Mouse (Mus musculus) embryo, embryonic 10 days (tissue): ENCODE data around the gene Tent4b.

Experiments used
- DNase-seq: peaks from one replicate; pipeline ENCODE4 v3.0.0-alpha.2; 2015; ENCODE audit warnings: low spot score

Tent4b gene

DNA sequence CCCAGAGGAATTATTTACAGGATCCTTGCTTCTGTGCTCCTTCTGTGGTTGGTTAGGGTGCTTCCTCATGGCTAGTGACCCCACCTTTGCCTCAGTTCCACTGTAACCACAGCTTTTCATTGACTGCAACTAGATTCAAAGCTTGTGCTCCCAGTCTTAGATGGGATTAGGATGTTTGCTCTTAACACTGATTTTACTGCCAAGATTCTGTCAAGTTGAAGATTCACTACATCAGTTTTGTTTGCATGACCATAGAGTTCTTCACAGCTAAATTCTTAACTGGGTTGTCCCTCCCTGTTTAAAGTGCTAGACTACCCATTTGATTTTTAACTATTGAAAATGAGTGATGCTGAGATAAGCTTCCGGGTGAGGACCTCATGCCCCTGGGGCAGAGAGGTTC is 29.3 kb downstream of the Tent4b start:
- no peak for DNase-seq

DNA sequence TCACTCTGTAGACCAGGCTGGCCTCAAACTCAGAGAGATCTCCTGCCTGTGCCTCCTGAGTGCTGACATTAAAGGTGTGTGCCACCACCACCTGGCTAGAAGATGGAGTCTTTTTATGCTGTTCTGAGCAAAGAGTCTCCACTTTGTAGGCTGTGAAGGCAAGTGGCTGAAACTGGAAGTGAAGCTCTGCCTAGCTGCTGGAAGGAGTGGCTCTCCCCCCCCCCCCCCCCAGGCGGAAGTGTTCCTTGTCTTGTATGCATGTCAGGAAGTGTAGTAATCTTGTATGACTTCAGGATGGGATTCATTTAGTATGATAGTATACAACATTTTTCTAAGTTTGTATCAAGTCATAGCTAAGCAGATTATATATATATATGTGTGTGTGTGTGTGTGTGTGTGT is 29.8 kb downstream of the Tent4b start:
- DNase-seq, result no peak

DNA sequence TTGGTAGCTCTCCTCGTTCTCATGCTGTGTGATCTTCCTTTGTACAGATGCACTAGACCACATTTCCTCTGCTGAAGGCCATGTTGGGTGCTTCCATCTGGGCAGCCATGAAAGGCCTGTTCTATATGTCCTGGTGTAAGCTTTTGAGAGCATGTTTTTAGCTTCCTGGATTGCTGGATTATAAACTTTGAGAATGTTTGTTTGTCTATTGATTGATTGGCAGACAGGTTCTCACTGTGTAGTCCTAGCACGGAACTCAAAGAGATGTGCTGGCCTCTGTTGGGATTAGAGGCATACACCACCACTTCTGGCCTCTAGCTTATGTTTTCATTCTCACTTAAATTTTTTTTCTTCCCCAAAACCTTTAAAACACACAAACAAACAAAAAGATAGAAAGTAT is 37.7 kb downstream of the Tent4b start:
- no peak for DNase-seq

- no peak for DNase-seq
Observed at GRCm38 (mm10) chr8:88237606-88238005, 38.6 kb downstream of the Tent4b start.

- DNase-seq, result no peak
Observed at GRCm38 (mm10) chr8:88239277-88239676, 40.3 kb downstream of the Tent4b start.

GRCm38 (mm10) chr8:88241871-88242270 is 42.9 kb downstream of the Tent4b start:
- DNase-seq, result no peak

DNA sequence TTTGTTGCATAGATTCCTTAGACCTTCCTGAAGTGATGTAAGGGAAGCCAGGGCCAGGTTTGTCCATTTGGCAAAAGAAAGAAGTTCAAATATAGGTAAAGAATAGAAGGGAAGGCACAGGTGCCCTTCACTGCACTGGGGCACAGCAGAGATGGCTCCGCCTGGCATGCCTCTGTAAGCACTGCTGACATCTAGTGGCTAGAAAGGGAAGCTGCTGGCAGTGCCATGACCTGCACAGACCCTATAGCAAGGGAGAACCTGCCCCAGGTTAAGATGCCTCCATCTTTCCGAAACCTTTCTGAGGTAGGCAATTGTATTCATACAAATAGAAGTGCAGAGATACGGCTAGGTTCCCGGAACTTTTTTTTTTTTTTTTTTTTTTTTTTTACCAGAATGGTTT is 45.3 kb downstream of the Tent4b start:
- peak; percentile 71 for DNase-seq

DNA sequence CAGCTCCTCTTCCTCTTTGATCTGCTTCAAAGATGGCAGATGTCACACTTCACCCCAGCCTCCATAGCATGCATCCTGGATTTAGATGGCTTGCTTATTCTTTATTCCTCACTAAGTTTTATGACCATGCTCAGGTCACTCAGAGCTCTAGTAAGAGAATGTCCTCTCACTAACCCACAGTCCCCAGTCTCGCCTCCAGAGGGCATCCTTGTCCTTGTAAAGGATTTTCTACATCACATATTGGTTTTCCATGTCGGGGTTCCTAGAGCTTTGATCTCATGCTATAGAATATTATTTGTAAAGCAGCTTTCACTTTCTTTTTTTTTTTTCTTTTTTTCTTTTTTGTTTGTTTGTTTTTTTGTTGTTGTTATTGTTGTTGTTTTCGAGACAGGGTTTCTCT is 53.8 kb downstream of the Tent4b start:
- peak; percentile 52 for DNase-seq

DNA sequence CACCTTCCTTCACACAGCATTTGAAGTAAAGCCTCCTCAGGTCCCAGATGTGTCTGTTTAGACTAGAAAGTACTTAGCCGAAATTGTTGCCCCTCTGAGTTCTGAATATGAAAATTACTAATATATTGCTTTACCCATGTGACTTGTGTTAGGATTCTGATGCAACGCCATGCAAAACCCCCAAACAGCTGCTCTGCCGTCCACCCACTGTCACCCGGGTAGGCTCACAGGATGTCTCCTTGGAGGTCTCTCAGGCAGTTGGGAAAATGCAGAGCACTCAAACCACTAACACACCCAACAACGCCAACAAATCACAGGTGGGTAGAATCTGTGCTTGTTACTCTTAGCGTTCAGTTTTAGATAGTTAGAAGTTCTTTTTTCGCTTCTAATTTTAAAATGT is 55.9 kb downstream of the Tent4b start:
- no peak for DNase-seq

GRCm38 (mm10) chr8:88258024-88258423 is 59.0 kb downstream of the Tent4b start:
- no peak for DNase-seq

- DNase-seq, result no peak
Observed at GRCm38 (mm10) chr8:88258544-88258943, 59.5 kb downstream of the Tent4b start.

DNA sequence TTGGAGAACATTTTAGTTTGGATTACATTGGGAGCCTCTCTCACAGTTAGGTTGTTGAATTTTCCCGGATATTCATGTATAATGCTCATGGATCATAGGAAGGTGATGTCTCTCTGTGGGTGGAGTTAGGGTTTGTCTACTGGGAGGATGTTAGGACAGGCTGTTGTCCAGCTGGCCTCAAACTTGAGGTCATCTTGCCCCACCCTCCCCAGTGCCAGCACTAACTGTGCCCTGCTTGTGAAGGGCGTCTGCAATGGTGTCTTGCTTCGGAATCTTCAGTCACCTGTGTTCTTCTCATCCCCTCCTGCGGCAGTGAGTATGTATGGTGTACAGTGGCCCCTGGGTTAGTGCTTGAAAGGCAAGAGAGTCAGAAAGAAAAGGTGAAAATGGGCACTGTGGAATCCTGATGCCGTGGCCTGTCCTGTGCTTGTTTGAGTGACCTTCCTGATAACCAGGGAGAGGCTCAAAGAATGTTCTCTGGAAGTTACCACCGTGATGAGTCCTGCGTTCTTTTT is 61.5 kb downstream of the Tent4b start:
- no peak for DNase-seq

GRCm38 (mm10) chr8:88262831-88263635 is 64.0 kb downstream of the Tent4b start:
- no peak for DNase-seq

GRCm38 (mm10) chr8:88265511-88265910 is 66.5 kb downstream of the Tent4b start:
- peak; percentile 66 for DNase-seq

DNA sequence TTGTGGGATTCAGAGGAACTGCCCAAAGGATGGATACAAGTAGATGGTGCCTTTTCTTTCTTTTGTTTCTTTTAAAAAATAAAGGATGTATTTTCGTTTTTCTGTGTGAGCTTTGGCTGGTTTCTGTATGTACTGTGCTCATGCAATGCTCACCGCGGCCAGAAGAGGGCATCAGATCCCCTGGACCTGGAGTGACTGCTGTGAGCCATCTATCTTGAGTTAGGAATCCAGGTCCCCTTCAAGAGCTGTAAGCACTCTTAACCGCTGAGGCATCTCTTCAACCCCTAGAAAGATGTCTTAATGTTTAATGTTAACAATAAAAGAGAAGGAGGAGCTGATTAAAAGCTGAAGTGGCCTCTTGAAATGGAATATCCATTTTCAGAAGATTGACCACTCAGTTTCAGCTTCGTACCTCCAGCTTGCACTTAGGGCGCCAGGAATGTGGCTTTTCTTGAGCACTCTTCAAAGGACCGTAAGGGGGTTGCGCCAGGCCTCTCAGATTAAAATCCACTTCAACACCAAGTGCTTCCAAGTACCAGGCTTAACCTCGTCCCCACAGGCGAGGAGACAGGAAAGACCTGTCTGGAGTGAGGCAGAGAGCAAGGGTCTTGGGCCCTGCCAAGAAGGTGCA is 67.3 kb downstream of the Tent4b start:
- peak; percentile 90 for DNase-seq

GRCm38 (mm10) chr8:88266801-88267403 is 67.9 kb downstream of the Tent4b start:
- no peak for DNase-seq

DNA sequence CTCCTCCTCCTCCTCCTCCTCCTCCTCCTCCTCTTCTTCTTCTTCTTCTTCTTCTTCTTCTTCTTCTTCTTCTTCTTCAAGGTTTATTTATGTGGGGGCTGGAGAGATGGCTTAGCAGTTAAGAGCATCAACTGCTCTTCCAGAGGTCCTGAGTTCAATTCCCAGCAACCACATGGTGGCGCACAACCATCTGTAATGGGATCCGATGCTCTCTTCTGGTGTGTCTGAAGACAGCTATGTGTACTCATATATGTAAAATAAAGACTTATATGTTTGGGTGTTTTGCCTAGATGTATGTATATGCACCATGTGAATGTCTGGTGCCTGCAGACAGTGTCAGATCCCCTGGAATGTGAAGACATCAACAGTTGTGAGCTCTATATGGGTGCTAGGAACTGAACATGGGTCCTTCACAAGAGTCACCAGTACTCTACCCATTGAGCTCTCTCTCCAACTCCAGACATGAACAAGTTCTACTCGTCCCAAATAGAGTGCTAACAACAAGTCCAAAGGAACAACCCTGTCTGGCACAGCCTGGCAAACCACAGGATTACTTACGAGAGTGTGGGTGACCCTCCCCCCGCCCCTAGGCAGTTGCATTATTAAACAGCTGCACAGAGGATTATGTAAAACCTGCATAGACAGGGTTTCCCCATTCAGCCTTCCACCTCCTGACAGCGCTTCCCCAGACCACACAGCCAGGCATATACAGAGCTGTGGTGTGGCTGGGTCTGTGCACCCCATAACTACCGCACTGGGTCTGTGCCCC is 70.3 kb downstream of the Tent4b start:
- DNase-seq, result no peak

- no peak for DNase-seq
Observed at GRCm38 (mm10) chr8:88270086-88270485, 71.1 kb downstream of the Tent4b start.

DNA sequence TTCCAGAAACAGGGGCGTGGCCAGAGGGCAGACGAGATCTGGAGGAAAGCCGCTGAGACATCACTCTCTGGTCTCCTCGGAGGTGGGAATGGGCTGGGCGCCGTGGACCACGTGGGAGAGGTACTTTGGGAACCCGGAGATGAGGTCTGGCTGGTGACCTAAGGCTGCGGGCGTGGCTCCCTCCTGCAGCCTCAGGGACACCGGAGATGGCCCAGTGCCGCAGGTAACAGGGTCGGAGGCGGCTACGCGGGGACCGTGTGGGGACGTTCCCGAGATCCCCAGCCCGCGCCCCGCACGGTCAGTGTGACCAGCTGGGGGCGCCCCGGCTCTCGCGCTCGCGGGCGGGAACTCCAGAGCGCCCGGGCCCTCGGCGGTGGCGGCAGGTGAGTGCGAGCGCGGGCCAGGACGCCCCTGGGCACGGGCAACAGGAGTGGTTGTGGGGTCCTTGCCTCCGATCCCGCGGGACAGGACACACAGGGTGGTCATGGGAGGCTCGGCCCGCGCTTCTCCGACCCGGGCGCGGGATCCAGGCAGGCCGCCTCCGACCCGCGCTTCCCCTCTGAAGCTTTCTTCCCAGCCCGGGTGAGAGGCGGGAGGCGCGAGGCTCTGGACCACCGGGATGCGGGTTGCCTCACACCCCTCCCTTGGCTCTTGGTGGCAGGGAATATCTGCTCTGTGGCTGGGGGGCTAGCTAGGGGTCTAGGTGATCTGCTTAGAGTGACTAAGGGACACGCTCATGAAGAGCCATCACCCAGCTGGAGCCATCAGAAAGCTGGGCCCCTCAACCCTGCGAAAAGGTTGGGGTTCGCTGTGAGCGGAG is 73.4 kb downstream of the Tent4b start, which contains the start of gene Adcy7:
TSS of gene Adcy7 (plus strand) at position 173 of the 820 bp plus-strand sequence.
- DNase-seq, result peak; percentile 52

DNA sequence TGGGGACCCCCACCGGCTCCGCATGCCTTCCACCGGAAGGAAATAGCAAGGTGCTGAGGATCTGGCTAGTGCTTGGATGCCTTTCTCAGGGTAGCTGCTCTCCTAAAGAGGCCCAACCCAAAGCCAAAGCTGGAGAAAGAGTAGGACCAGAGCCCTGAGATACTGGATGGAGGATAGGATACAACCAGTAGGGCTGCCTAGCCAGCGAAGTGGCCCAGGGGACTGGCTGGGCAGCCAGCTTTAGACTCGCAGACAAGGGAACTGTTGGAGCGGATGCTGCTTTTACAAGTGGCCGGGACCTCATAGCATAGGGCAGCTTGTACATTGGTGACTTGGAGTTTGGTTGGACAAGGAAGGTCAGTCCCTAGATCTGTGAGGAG is 74.0 kb downstream of the Tent4b start:
- no peak for DNase-seq

DNA sequence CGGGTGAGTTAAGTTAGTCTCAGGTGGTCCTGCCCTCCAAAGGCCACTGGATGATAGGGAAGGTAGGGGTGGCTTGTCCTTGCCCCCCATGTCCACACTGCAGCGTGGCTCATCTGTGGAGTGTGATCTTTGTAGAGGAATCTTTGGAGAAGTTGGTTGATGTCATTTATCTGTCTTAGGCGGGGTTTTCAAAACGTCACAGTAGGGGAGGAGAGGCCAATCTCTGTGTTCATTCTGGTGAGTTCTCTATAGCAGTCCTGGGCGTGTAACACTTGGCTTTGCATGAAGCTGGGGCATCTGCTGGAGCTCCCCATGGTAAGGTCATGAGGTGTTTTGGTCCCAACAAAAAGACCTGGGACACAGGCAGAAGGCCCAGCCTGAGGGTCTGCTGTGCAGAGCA is 75.1 kb downstream of the Tent4b start:
- DNase-seq, result no peak
